Mouse (Mus musculus) kidney, postnatal 0 days (tissue): ENCODE measurements around the gene Pum1. TPM values are rescaled to one million over a fixed set of nuclear protein-coding genes. Genes with fewer than 3 reads are reported as not detected.

Experiments used
- ATAC-seq: fragments of 200-750 bp; cut with Nextera tagmentation; replicated peaks from 2 replicates; pipeline ENCODE4 v1.8.0; 2017; ENCODE audit warnings: low read depth, moderate number of reproducible peaks, moderate TSS enrichment, moderate library complexity; ENCODE audit not compliant: low FRiP score
- DNase-seq: peaks from one replicate; pipeline ENCODE4 v3.0.0-alpha.2; 2016; ENCODE audit warnings: low spot score
- H3K27ac ChIP-seq: fragments of 300-500 bp; sonication (generic); 2 replicates; pipeline ENCODE4 v1.5.1; 2014; ENCODE audit warnings: mild to moderate bottlenecking
- H3K27me3 ChIP-seq: fragments of 300-500 bp; sonication (generic); 2 replicates; pipeline ENCODE4 v1.6.1; 2014; ENCODE audit warnings: low read length, mixed read lengths; ENCODE audit not compliant: insufficient read depth
- H3K36me3 ChIP-seq: fragments of 300-500 bp; sonication (generic); 2 replicates; pipeline ENCODE4 v1.6.1; 2014; ENCODE audit warnings: low read length, mixed read lengths; ENCODE audit not compliant: insufficient read depth
- H3K4me1 ChIP-seq: fragments of 300-500 bp; sonication (generic); replicated peaks from 2 replicates; pipeline ENCODE4 v1.6.1; 2014; ENCODE audit warnings: antibody characterized with exemption, low read length, mixed read lengths; ENCODE audit not compliant: insufficient read depth
- H3K4me2 ChIP-seq: fragments of 300-500 bp; sonication (generic); 2 replicates; pipeline ENCODE4 v1.6.1; 2014; ENCODE audit warnings: mild to moderate bottlenecking, low read length, moderate library complexity, mixed read lengths
- H3K4me3 ChIP-seq: fragments of 300-500 bp; sonication (generic); replicated peaks from 2 replicates; pipeline ENCODE4 v1.5.1; 2014; ENCODE audit warnings: low read depth, low read length
- H3K9ac ChIP-seq: fragments of 300-500 bp; sonication (generic); 2 replicates; pipeline ENCODE4 v1.6.1; 2014; ENCODE audit warnings: low read depth, low read length
- H3K9me3 ChIP-seq: fragments of 300-500 bp; sonication (generic); replicated peaks from 2 replicates; pipeline ENCODE4 v1.6.1; 2016; ENCODE audit warnings: low read length, inconsistent platforms, mixed read lengths
- CTCF ChIP-seq: IDR thresholded peaks from 2 replicates; pipeline ENCODE4 v1.5.1; 2016; ENCODE audit warnings: antibody characterized with exemption, low read depth, mild to moderate bottlenecking, moderate library complexity
- WGBS: fragments of 180-500 bp; shearing (Covaris S2); extraction: QIAGEN DNeasy Blood & Tissue Kit; methylation state at CpG from one replicate; pipeline ENCODE4 v1.1.7; 2014; 5-methylcytosine and 5-hydroxymethylcytosine counted together
- polyA plus RNA-seq: library from polyadenylated mRNA; unstranded; fragments of >200 nt; fragmentation: Nextera tagmentation; extraction: Ambion mirVana; gene quantifications from 2 replicates; pipeline ENCODE4 v1.2.1, GENCODE M21; 2015

Gene Pum1
- polyA plus RNA-seq, 1 experiment from 2014 or later, result 56.7 TPM

DNA sequence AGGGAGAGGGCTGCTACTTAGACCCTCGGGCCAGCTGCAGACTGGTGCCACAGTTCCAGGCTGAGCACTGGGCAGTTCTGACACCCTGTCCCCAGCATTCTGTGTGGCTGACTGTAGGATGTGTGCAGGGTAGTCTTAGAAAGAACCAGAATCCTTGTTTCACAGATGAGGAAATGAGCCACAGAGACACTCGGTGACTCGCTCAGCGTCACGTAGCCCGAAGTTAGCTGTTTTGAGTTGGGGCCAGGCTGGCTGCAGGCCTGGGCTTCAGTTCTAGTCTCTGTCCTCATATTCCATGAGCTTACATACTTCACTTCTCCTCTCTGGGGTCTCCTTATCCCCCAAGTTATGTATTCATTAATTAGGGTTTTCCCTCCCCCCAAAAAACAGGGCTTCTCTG is 132.8 kb downstream of the Pum1 start:
- H3K4me3 ChIP-seq, result no peak overlapping the region
- no peak overlapping the region for H3K4me2 ChIP-seq
- ATAC-seq (no peak), DNase-seq (no peak)
- no peak for TF ChIP-seq CTCF
- no peaks in the 10 kb centered on the region for H3K9me3 ChIP-seq
- 84% methylated on average over 6 of the region's 6 CpGs for WGBS
- H3K36me3 ChIP-seq, result no peaks in the 10 kb centered on the region
- no peak overlapping the region for H3K9ac ChIP-seq
- no peak overlapping the region for H3K27ac ChIP-seq
- H3K4me1 ChIP-seq, result peaks cover 35% of the 10 kb centered on the region
- no peaks in the 10 kb centered on the region for H3K27me3 ChIP-seq

DNA sequence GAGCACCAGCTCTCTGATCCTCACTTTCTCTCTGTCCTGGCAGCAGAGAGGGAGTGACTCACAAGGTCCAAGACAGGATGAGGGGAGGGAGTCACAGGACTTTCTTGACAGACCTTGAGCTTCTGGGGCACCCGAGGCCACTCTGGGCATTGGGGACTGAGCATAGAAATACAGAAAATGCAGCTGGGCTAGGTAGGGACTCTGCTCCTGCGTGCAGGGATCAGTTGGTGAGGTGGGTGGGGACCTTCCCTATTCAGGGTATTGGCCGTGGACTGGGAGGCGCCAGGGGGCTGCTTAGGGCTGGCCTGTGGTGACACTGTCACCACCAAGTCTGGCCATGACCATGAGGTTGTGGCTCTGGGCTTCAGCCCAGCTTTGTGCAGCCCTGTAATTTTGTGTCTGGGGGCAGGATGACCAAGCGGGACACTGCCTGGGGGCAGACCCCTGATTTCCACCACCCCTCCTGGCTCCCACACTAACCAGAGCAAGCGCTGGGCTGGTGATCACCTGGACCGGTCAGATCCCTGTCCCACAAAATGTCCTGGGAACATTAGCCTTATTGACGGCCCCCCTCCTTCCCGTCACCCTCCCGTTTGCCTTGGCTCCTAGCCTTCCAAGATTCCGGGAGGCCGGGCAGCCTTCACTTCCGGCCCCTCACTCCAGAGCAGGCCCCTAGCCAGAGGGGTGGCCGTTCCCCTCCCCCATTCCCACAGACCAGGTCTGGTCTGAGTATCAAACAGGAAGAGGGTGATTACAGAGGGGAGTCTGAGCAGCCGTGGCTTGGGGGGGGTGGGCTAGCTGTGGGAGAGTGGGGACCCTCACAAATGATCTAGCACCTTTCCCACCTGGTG is 134.3 kb downstream of the Pum1 start:
- TF ChIP-seq CTCF, result no peak
- no peak overlapping the region for H3K4me3 ChIP-seq
- no peaks in the 10 kb centered on the region for H3K27me3 ChIP-seq
- H3K27ac ChIP-seq, result peak overlapping the region; percentile 64; the same call in 1 of the 2 replicates
- no peak for ATAC-seq
- no peaks in the 10 kb centered on the region for H3K9me3 ChIP-seq
- H3K4me1 ChIP-seq, result peaks cover 32% of the 10 kb centered on the region
- H3K4me2 ChIP-seq, result peak overlapping the region; percentile 25; the same call in 1 of the 2 replicates
- DNase-seq, result peak; percentile 47
- H3K36me3 ChIP-seq, result no peaks in the 10 kb centered on the region
- 25% methylated on average over 15 of the region's 15 CpGs for WGBS
- peak overlapping the region; percentile 37; the same call in 1 of the 2 replicates for H3K9ac ChIP-seq

DNA sequence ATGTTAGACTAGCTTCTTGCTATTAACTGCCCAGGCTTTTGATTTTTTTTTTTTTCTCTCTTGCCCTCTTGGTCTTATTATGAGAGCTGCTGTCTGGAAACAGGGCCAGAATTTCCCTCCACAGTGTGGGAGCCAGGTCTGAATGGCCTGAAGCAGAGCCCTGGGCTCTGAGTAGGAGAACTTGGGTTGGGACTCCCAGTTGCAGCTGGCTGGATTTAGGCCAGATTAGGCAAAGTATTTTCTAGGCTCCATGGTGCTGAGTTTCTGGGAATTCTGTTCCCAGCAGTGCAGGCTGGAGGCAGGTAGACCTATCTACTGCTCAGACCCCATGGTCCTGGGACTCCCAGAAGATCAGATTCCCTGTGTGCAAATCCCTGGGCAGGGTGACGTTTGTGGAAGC is 135.3 kb downstream of the Pum1 start:
- no peaks in the 10 kb centered on the region for H3K9me3 ChIP-seq
- no peak for TF ChIP-seq CTCF
- H3K27ac ChIP-seq, result peak overlapping the region; percentile 64
- no peaks in the 10 kb centered on the region for H3K27me3 ChIP-seq
- 0 out of 2 replicates have a peak overlapping the region, but pooled peaks have one; percentile 14 for H3K9ac ChIP-seq
- ATAC-seq (no peak), DNase-seq (no peak)
- H3K4me3 ChIP-seq, result no peak overlapping the region
- H3K36me3 ChIP-seq, result no peaks in the 10 kb centered on the region
- no peak overlapping the region for H3K4me2 ChIP-seq
- WGBS, result 39% methylated on average over 1 of the region's 1 CpGs
- H3K4me1 ChIP-seq, result peaks cover 31% of the 10 kb centered on the region

DNA sequence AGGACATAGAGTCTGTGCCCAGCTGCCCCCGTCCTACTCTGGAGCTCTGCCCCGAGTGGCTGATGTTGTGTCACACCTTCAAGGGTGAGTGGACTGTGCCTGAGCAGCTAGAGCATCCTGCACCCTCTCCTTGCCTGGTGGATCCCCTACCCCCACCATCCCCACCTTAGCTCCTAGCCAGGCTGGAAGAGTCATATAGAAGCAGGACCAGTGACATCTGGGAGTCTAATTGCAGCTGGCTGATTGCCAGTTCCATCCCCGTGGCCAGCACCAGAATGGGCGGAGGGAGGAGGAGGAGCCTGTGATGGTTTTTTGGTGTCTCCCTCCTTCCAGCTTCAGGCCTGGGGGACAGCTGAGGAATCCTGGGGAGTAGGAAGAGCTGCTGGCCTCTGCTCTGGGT is 136.0 kb downstream of the Pum1 start:
- DNase-seq (peak; percentile 63), ATAC-seq (no peak)
- H3K9ac ChIP-seq, result no peak overlapping the region
- no peaks in the 10 kb centered on the region for H3K27me3 ChIP-seq
- no peaks in the 10 kb centered on the region for H3K9me3 ChIP-seq
- no peak overlapping the region for H3K4me2 ChIP-seq
- H3K36me3 ChIP-seq, result no peaks in the 10 kb centered on the region
- H3K27ac ChIP-seq, result peak overlapping the region; percentile 64; the same call in 1 of the 2 replicates
- no peak for TF ChIP-seq CTCF
- H3K4me3 ChIP-seq, result no peak overlapping the region
- 28% methylated on average over 4 of the region's 4 CpGs for WGBS
- peaks cover 30% of the 10 kb centered on the region for H3K4me1 ChIP-seq

DNA sequence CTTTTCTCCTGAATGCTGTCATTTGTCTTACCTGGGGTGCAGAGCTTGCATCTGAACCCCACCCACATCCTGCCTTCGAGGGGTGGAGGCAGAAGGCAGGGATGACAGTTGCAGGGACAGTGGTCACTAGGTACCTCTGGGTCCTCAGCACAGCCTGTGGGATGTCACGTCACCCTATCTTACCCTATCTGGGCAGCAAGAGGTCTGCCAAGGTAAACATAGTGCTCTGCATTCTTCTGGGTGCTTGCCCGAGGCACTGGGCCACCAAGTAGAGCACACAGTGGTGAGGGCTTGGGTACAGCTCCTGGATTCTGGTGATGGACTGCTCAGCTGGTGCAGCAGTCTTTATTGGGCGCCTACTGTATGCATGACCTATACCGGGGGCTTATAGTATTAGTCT is 136.5 kb downstream of the Pum1 start:
- Histone ChIP-seq H3K4me1 (peaks cover 30% of the 10 kb centered on the region), H3K27ac (no peak overlapping the region), H3K4me3 (no peak overlapping the region), H3K4me2 (no peak overlapping the region), H3K27me3 (no peaks in the 10 kb centered on the region), H3K9ac (no peak overlapping the region), H3K36me3 (no peaks in the 10 kb centered on the region), H3K9me3 (no peaks in the 10 kb centered on the region)
- DNase-seq (no peak), ATAC-seq (no peak)
- 57% methylated on average over 5 of the region's 5 CpGs for WGBS
- no peak for TF ChIP-seq CTCF

DNA sequence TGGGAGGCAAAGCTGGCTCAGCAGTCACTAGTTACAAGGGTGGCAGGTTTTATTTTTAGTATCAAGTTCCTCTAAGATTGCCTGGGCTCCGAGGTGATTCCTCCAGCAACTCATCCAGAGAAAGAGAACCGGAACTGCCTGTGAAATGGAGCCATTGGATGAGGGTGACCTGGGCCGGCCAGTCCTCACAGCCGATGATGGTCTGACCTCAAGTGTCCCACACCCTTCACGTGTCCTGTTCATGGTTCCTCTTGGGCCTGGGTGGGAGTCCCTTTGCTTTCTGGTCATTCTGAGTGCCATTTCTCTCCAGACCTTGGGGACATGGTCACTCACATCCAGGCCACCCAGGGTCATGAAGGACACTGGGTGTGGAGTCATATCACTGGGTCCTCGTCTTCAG is 137.0 kb downstream of the Pum1 start:
- H3K4me3 ChIP-seq, result no peak overlapping the region
- no peaks in the 10 kb centered on the region for H3K36me3 ChIP-seq
- no peak overlapping the region for H3K4me2 ChIP-seq
- H3K9ac ChIP-seq, result no peak overlapping the region
- DNase-seq (no peak), ATAC-seq (no peak)
- H3K27me3 ChIP-seq, result no peaks in the 10 kb centered on the region
- WGBS, result 55% methylated on average over 6 of the region's 6 CpGs
- no peaks in the 10 kb centered on the region for H3K9me3 ChIP-seq
- no peak overlapping the region for H3K27ac ChIP-seq
- TF ChIP-seq CTCF, result no peak
- H3K4me1 ChIP-seq, result peaks cover 30% of the 10 kb centered on the region
